Mouse (Mus musculus): Measurements from ENCODE around the gene Ugt1a9.

Gene Ugt1a9

GRCm38 (mm10) chr1:88237311-88237710, 166.7 kb downstream of the Ugt1a9 start:
- no peak for DNase-seq

DNA sequence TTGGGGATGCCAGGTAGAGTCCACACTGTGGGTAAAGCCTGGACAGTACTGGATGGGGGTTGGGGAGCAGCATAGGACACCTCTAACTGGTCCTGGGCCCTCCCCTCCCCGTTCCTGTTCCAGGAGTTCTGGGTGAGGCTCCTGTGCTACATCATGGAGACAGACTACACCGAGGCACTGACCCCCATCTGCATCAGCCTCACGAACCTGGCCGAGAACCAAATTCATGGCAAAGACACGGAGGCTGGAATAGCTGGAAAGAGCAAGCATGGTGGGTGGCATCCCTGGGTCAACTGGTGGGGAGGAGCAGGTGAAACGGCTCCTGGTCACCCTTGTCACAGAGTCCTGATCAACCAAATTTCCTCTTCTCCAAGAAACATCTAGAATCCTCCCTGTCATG, 168.2 kb downstream of the Ugt1a9 start:
- DNase-seq = no peak

- no peak for DNase-seq
These were observed 169.5 kb downstream of the Ugt1a9 start for GRCm38 (mm10) chr1:88240072-88240471.

- DNase-seq = no peak
These were observed 170.0 kb downstream of the Ugt1a9 start for GRCm38 (mm10) chr1:88240579-88240978.

- no peak for DNase-seq
These were observed 173.3 kb downstream of the Ugt1a9 start for GRCm38 (mm10) chr1:88243861-88244260.

GRCm38 (mm10) chr1:88245881-88246280, 175.3 kb downstream of the Ugt1a9 start:
- no peak for DNase-seq

- no peak for DNase-seq
These were observed 175.8 kb downstream of the Ugt1a9 start for GRCm38 (mm10) chr1:88246386-88246785.

- DNase-seq = no peak
These were observed 177.1 kb downstream of the Ugt1a9 start for GRCm38 (mm10) chr1:88247660-88248059.

- no peak for DNase-seq
These were observed 178.1 kb downstream of the Ugt1a9 start for GRCm38 (mm10) chr1:88248658-88249057.

- no peak for DNase-seq
These were observed 179.0 kb downstream of the Ugt1a9 start for GRCm38 (mm10) chr1:88249596-88249995.

DNA sequence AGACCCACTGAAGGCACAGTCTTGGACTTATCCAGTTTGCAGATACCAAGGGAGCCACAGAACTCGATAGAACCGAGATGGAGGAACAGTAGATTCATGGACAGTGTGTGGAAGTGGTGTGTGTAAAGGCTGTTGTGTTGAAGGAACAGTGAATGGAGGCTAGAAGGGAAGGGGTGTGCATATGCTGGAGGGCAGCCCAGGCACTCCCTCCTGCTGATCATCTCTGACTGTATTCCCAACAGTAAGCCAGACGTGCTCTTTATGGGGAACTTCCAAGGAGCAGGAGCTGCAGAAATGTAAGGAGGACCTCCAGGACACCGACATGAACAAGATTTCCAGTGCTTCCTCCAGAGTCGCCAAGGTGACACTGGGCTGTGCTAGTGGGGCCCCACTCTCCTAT, 179.4 kb downstream of the Ugt1a9 start:
- no peak for DNase-seq

- DNase-seq = no peak
These were observed 182.5 kb downstream of the Ugt1a9 start for GRCm38 (mm10) chr1:88253106-88253505.

DNA sequence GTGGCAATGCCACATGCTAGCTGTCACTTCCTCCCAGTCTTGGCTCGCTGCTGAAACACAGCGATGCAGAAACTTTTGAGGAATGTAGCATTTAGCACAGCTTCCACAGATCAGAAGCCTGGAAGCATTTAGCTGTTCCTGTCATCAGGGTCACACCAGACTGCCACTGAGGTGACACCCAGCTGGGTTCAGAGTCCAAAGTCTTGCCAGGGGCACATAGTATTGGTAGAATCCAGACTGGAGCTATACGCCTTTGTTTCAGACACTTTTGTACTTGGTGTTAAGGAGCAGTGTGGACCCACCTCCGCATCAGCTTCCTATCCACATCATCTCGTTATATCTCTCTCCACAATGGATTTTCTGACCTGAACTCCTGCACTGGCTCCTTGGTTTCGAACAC, 182.9 kb downstream of the Ugt1a9 start:
- DNase-seq = no peak

- DNase-seq = no peak
These were observed 184.3 kb downstream of the Ugt1a9 start for GRCm38 (mm10) chr1:88254793-88255465.

DNA sequence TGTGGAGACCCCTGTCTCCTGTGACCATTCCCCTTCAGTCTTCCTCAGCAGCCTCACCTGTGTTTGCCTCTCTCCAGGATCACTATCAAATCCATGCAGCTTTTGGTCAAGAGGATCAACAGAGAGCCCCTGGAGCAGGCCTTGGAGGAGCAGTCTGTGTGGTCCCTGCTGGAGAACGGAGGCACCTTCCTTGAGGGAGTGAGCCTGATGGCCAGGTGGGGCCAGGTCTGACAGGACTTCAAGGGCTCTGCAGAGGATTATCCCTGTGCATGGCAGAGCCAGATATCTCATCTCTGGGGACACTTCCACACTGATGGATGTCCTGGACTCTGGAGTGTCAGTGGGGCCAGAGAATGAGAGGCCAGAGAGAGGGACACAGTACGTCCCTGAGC, 184.9 kb downstream of the Ugt1a9 start:
- DNase-seq = no peak

- DNase-seq = no peak
These were observed 185.6 kb downstream of the Ugt1a9 start for GRCm38 (mm10) chr1:88255989-88256754.

GRCm38 (mm10) chr1:88256886-88257663, 186.5 kb downstream of the Ugt1a9 start:
- DNase-seq = no peak

DNA sequence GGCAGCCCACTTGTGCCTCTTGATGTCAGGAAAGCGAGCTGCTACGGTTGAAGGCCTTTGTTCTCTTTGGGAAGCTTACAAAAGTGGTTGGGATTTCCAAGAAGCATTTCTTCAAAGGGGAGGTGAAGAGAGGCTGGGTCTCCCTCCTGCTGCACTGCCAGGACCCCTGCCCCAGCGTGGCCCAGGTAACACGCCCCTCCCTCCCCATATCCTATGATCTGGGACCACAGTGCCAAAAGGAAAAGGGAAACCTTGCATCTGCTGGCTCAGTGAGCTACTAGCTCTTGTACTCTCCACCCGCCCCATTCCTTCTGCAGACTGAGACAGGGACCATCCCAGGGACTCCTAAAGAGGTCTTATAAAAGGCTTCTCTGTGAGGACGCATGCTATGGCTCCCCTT, 187.1 kb downstream of the Ugt1a9 start:
- no peak for DNase-seq

GRCm38 (mm10) chr1:88258361-88258760, 187.8 kb downstream of the Ugt1a9 start:
- DNase-seq = no peak

GRCm38 (mm10) chr1:88258881-88259642, 188.5 kb downstream of the Ugt1a9 start:
- DNase-seq = peak in 1 of 2 experiments; percentile 47

DNA sequence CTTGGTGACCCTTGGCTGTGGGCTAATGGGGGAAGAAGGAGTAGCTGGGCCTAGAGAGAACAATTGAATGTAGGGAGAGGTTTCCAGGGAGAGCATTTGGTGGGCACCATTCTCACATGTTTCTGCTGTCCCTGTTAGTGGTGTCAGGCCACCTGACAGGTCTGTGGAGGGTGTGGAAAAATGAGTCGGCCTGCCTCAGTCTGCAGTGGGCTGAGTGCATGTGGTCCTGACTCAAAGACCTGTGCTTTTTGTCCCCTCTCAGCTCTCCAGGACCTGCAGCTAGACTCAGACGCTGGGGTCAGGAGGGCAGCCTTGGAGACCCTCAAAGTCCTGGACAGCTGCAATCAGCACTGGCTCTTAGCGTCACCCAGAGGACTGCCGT, 189.0 kb downstream of the Ugt1a9 start:
- no peak for DNase-seq

DNA sequence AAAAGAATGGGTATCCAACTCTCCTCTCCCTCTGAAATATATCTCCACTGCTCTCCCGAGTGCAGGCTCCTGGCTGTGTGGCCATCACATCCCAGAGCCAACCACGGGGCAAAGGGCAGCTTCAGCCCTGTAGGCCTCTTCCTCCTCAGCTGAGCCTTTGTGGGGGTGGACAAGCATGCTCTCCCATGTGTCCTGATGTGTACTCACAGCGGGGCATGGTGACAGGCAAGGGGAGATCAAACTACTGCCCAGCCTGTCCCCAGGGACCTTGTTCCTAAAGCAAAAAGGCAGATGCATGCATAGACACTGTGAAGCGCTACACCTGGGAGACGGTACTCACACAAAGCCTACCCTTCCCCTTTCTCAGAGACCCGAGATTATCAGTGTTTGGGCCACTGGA, 189.5 kb downstream of the Ugt1a9 start:
- DNase-seq = peak; percentile 74 to 79
